Mouse (Mus musculus) testis, postnatal 10 days (tissue): ENCODE measurements around the gene Cox7a2l.

Experiments
- DNase-seq: peaks from one replicate; pipeline ENCODE4 v3.0.0; 2021; ENCODE audit warnings: low spot score

Cox7a2l gene

DNA sequence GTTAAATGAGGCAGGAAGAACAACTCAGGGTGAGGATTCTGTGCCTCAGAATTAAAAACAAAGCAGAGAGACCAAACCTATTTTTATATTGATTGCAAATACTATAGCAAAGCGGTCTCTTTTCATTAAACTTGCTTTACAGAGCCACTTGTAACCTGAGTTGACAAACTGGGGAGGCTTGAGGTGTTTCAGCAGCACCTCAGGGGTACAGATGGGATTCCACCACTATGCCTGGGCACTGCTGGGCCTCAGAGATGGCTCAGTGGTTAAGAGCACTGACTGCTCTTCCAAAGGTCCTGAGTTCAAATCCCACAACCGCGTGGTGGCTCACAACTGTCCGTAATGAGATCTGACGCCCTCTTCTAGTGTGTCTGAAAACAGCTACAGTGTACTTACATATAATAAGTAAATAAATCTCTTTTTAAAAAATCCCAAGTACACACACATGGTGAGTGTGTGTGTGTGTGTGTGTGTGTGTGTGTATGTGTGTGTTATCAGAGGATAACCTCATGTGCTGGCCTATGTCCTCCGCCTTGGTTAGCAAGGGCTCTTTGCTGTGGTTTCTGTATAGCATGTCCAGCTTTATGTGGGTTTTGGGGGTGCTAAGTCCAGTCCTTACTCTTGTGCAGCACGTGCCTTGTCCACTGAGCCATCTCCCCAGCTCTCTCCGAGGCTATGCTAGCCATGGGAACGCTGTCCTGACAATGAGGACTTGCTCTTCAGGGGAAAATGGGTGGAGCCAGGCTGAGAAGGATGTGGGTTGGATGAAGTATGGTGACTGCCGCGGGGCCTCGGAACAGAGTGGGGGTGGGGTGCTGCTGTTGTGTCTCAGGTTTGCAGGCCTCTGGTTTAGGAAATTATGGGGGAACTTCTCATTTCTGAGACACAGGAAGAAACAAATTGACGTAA is 9.7 kb upstream of the Cox7a2l start:
- DNase-seq = peak; percentile 56

DNA sequence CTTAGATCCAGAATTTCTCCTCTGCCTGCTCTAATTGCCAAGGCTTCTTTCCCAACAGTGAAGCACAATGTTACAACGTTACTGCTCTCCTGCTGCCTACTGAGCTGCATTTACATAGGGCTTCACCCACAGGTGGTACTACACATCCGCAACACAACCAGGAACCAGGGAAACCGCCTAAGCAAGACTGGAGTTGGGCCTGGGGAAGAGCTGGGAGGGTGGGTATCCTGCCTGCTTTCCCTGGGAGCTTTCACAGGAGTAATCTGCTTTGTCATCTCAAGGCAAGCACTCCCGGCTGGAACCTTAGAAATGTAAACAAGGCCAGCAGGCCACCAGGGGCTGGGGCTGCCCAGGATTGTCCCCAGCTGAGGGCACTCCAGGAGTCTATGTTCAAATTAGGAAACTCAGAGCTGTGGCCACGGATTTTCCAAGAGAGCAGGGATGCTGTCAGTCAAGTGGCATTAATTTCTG is 9.0 kb upstream of the Cox7a2l start:
- DNase-seq = no peak

DNA sequence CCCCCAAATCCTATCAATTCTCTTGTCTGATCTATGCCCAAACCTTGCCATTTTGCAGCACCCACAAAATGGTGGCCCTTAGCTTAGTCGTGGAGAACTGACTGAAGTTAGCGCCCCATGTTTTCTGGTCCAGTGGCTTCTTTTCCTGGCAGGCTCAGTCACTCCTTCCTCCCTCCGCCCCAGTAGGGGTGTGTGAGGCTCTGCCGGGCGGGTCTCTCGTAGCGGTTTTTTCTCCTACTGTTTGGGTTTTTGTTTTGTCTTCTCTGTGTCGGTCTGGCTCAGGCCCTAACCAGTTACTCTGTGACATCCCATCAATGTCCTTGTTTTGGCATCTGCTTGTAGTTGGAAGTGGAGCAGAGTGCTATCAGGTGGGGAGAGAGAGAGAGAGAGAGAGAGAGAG is 8.5 kb upstream of the Cox7a2l start:
- DNase-seq = no peak

DNA sequence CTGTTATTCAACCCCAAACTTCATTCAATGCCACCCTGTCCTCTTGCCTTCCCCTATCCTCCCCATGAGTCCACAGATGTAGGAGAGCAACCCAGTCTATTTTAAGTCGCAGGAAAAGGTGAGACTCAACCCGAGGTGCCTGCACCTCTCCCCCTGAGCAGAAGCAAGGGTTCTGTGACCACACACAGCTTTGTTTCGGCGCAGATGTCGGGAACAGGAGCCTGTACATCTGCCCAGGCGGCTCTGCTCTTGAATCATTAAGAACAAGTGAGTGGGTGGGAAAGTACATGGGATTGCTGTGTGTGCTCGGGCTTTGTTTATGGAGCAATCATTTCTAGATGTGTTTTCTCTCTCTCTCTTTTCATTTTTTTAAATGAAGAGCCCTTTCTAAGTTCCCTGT is 7.6 kb upstream of the Cox7a2l start:
- DNase-seq = no peak

DNA sequence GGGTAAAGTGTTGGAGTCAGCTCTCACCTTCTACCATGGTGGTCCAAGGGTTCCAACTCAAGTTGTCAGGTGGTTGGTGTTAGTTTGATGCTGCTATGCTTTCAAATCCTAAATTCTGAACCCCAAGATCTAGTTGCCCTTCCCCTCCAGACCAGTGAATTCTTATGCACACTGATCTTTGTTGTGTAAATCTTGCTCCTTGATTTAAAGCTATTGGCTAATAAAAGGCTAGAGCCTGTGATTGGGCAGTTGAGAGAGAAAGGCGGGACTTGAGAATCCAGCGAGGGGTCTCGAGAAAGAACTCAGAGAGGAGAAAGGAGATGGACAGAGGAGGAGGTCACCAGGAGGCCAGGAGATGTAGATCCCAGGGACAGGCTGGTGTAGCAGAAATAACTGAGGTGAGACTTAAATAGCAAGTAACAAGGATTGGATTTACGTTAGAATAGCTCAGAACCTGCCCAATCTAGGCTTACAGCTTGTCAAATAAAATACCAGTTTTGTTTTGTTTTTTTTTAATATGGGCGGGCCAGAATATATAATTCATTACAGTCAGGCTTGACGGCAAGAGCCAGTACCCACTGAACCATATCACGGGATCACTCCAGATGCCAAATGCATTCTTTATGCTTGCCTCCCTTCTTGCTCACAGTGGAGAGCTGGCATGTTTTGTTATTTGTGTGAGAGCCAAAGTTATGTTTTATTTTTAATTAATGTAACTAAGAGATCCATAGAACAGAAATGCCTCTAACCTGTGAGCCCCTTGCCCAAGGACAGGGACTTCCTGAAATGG is 5.7 kb upstream of the Cox7a2l start:
- DNase-seq = no peak

DNA sequence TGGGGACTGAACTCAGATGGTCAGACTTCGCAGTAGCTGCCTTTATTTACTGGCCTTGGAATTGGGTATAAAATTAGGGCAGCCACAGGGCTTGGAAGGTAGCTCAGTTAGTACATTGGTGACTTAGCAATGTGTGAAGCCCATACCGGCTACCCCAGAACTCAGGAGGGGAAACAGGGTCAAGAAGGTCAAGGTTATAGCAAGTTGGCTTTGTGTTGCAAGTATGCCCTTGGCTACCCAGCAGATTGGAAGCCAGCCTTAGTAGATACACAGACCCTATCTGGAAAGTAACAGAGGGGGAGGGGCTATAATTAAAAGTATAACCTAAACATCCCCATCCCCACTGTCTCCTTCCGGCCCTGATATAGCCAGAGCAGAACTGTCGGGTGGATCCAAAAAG is 4.8 kb upstream of the Cox7a2l start:
- no peak for DNase-seq

DNA sequence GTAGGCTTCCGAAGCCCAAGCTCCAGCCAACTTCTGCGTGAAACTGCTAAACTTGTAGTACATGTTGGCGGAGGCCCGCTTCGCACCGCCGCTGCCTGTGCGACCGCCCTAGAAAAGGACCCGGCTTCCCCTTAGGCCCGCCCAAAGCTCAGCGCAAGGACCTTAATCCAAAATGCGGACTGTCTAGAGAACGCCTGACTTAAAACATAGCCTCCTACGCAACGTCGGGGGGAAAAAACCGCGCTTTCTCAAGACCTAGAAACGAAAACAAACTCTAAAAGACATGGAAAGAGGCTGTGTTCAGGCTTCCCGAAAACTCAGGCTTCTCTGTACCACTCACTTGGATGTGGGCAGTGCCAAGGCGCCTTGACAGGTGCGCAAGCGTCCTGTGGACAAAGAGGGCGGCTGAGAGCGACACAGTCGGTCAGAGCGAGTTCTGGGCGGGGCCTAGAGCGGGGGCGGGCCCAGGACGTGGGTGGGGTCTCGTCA is 2.9 kb downstream of the Cox7a2l start:
- DNase-seq = peak; percentile 95

DNA sequence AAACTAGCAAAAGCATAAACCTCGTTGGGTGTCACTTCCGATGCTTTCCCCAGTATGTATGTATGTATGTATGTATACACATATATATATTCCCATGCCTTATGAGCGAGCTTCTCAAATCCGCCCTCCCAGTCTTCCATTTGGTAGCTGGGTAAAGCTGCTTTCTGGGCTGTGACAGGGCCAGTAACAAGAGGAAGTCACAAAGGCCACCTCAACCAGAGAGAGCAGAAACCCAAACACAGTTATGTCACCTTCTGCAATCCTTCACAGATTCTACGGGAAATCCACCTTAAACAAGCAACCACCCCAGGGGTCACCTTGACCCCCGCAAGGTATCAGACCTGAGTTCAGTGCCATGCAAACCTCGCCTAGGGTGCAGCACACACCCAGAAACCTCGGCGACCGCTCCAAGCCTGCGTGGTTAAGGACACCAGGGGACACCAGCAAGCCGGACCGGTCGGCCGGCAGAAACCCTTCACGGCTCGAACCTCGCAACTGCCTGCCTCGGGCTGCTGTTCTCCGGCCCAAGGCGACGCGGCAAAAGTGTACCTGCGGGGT is 3.4 kb downstream of the Cox7a2l start:
- no peak for DNase-seq

DNA sequence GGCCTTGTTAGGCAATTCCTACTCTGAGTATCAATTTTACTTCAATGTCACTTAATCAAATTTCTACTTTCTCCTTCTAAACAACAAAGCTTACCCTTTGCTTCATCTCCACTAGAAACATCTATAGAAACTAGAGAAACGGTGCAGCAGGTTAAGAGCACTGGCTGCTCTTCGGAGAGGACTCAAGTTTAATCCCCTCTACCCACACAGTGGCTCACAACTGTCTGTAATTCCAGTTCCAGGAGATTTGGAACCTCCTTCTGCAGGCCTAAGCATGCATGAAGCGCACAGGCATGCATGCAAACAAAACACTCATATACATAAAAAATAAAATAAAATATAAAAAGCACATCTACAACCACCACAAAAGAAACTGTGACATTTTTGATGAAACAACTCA is 5.0 kb downstream of the Cox7a2l start:
- no peak for DNase-seq

DNA sequence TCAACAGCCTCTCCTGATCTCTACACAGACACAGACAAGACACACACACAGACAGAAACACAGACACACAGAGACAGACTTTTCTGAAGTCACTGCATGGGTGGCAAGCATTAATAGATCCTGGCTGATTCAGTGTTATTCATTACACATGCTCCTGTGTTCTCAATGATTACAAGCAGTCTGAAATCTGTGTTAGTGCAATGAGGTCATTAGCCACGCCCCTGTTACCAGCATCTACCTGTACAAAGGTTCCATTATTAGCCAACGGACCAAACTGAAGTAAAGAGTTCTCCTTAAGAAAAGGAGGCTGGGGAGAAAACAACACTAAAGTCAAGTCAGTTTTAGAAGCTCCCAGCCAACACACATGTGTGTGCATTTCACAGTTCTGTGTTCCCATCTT is 13.4 kb downstream of the Cox7a2l start:
- DNase-seq = no peak

DNA sequence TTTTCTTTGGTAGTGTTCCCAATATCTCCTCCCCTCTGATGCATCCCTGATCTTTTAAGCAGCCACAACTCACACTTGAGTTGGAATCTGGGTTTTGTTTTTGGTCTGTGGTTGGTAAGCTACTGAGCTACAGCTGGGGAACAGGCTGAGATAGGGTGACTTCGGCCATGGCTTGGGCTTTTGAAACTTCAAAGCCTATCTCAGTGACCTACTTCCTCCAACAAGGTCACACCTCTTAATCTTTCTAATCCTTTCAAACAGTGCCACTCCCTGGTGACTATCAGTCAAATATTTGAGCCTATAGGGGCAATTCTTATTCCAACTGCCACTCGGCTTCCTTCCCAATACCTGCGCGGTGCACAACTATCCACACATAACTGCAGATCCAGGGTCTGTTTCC is 17.4 kb downstream of the Cox7a2l start:
- no peak for DNase-seq

DNA sequence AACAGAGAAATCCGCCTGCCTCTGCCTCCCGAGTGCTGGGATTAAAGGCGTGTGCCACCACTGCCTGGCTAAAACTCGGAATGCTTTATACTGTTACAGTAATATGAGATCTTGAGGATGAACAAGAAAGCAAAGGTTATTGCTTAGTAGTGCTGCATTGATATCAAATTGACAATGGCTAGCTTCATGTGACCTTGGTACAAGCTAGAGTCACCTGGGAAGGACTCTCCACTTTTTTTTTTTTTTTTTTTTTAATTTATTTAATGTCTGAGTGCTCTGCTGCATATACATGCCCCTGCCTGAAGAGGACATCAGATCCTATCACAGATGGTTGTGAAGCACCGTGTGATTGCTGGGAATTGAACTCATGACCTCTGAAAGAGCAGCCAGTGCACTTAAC is 18.2 kb downstream of the Cox7a2l start:
- DNase-seq = no peak

DNA sequence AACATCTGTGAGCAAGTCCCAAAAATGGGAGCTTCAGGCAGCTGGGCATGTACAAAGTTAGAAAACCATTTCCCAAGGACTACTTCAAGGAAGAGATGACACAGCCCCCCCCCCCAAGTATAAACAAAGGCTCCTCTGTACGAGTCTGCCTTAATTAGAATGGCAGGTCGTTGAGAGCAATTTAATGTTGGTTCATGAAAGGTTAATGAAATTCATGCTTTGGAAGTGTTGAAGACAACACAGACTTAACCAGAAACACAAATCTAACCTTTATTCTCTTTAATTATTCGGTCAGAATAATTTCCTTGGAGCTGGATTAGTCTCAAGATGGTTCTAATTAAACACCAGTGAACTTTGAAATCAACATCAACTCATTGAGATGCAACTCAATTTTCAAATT is 29.4 kb downstream of the Cox7a2l start:
- no peak for DNase-seq

DNA sequence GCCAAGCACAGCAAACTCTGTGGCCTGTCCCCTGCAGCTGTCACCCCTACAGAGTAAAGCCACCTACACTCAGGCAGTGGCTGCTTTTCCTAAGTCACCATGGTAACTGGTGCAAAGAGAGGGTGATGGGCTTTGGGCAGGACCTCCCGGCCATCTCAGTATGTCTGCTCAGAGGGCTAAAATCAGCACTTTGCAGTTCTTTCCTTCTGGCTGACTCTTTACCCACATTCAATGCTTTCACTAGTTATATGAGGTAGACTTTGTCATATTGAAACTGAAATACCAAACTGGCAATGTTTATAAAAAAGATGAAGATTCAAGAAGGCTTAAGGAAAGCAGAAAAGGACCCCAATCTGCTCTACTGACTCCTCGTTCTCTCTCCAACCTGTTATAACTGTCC is 33.3 kb downstream of the Cox7a2l start:
- no peak for DNase-seq

DNA sequence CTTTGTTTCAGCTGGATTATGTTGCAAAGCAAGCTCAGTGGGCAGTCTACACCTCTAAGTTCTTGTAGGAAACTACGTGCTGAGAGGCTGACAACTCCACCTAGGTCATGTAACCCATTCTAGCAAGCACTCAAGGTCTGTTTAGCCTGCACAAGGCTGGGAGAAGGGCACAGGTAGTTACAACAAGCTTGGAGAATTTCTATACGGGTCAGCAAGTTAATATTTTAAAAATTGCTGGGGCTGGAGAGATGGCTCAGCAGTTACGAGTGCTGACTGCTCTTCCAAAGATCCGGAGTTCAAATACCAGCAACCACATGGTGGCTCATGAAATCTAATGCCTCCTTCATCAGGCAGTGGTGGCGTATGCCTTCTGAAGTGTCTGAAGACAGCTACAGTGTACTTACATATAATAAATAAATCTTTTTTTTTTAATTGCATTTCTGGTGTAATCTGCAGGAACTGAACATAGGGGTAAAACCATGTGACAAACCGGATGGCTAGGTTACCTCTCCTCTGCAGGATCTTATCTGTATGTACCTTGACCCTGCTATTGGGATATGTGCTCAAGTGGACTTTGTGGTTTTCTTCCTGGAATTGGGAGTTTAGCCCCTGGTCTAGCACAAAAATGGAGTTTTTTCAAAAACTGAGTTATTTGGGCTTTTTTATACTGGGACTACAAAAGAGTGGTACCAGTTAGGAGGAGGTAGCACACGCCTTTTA is 34.2 kb downstream of the Cox7a2l start:
- DNase-seq = no peak

DNA sequence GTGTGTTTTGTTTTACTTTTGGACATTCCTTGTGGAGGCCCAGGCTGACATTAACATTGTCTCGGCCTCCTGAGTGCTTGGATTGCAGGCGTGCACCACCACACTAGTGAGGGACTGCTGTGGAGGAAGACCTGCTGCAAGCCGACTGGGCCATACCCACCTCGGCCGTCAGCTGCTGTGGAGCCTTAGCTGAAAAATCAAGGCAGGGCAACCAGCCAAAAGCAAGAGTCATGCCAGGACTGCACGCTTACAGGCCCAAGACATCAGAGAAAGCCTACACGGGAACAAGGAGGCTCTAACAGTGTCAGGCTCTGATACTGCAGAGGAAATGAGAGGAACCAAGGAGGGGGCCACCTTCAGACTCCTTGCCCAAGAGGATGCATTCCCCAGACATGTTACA is 35.6 kb downstream of the Cox7a2l start:
- no peak for DNase-seq

DNA sequence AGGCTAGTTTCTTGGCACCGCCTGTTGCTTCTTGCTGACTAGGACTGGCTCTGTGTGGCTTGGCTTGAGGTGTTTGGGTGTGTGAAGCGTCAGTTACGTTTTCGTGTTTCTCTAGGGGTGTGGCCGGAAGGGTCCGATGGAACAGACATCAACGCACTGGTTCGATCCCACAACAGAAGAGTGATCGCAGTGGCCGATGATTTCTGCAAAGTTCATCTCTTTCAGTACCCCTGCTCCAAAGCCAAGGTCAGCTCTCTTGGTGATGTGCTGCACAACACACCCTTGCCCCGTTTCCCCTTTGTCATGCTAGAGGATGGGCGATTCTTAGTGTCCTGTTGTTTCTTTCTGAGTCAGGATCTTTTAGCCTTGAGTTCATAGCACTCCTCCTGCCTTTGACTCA is 40.0 kb downstream of the Cox7a2l start:
- no peak for DNase-seq

DNA sequence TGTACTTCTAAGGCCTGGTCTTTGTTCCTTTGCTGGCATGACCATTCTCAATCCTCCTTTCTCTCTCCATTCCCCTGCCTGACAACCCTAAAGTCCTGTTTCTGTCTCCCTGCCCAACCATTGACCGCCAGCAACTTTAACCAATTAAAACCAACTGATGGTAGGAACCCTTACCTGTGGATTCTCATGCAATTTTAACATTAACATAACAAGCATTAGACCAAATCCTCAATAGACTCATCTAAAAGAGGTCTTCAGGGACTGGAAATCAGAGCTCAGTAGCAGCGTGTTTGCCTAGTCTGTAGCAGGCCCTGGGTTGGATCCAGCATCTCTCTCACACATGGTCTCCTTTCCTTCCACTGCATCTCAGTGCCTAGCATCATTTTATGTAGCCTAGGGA is 47.5 kb downstream of the Cox7a2l start:
- no peak for DNase-seq

DNA sequence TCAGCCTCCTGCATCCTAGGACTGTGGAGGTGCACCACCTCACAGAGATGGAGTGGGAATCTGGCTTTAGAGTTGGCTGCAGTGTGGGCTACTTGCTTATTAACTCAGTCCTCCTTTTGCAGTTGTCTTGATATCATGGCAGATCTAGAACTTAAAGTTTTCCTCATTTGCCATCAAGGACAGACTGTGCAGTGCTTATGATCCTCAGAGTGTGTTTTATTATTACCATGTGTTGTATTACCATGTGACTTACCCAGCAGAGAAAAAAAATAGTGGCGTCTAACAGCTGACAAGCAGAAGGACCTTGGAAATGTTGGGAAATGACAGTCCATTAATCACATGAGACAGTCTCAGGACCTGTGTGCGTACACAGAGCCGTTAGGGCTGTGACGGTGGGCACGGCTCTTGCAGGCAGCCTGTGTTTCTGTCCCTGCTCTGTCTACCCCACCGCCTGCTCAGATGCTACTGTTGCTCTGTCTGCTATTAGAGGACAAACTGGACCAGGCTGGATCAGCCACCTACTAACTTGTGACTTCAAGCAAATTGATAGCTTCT is 50.4 kb downstream of the Cox7a2l start:
- no peak for DNase-seq

DNA sequence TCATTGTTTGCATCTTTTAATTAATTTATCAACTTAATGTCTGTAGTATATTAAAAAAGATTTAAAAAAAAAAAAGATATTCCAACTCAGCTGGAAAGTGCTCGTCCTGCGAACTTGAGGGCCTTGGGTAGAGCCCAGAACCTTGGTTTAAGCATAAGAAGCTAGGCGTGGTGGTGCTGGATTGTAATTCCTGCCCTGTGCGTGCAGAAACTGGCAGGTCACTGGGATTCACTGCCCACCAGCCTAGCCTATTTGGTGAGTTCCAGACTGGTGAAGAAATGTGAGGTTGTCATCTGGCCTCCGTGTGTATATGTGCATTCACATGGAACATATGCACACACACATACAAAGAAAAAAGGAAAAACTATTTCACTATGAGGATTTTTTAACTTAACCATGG is 51.2 kb downstream of the Cox7a2l start:
- DNase-seq = no peak

DNA sequence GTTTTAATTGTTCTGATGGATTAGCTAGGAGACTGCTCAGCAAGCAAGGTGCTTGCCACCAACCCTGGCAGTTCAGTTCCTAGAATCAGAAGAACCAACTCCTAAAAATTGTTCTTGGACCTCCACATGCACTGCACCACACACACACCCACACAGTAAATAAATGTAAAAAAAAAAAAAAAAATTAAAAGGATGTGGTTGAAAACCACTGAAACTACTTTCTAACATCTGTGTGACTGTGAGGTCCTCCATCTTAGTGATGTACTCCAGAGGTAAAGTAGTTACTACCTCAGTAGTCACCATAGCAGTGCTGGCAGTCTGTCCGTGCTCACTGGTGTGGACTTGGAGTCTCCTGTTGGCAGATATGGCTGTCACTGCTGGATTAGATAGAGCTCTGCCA is 59.9 kb downstream of the Cox7a2l start:
- DNase-seq = no peak

DNA sequence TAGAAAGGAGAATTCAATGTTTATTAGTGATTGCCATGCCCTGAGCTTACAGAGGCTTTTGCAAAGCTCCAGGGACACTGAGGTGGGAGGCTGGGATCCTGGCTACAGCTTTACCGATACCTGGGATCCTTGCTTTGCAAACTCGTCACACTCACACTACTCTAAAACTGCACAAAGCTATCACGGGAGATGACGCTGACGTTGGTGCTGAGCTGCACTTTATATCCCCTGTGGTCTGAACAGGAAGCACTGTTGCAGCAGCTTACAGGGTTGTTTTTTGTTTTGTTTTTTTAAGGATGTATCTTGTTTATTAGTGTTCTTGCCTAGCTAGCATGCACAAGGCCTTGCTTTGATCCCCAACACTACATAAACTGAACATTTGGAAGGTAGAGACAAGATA is 63.5 kb downstream of the Cox7a2l start:
- DNase-seq = no peak
